Mouse (Mus musculus) cortical plate, adult 2 months (tissue): ENCODE measurements around the gene Trim38. TPM values are rescaled to one million over a fixed set of nuclear protein-coding genes. Genes with fewer than 3 reads are reported as not detected.

Experiments used
- H3K27ac ChIP-seq: fragments of 200-500 bp; 2 replicates; pipeline ENCODE4 v1.5.1; 2012; ENCODE audit warnings: low read length, control low read depth, inconsistent platforms; ENCODE audit not compliant: insufficient read depth
- H3K4me1 ChIP-seq: fragments of 200-500 bp; 2 replicates; pipeline ENCODE4 v1.6.1; 2011; ENCODE audit warnings: low read length; ENCODE audit not compliant: control insufficient read depth, insufficient read depth
- H3K4me3 ChIP-seq: fragments of 200-500 bp; 2 replicates; pipeline ENCODE4 v1.5.1; 2011; ENCODE audit warnings: mild to moderate bottlenecking, low read length, control low read depth; ENCODE audit not compliant: insufficient read depth
- CTCF ChIP-seq: fragments of 200-500 bp; IDR thresholded peaks from 2 replicates; pipeline ENCODE4 v1.5.1; 2011; ENCODE audit warnings: mild to moderate bottlenecking, control low read depth, low read length; ENCODE audit not compliant: insufficient read depth; ENCODE audit errors: extremely low read depth
- POLR2A ChIP-seq: fragments of 200-500 bp; IDR thresholded peaks from 2 replicates; pipeline ENCODE4 v1.6.1; 2011; ENCODE audit warnings: mild to moderate bottlenecking, low read length, control low read depth; ENCODE audit not compliant: insufficient read depth; ENCODE audit errors: extremely low read depth
- polyA plus RNA-seq: library from polyadenylated mRNA; depleted of rRNA; stranded (reverse); fragments of >200 nt; gene quantifications from 2 replicates; pipeline ENCODE4 v1.2.3, GENCODE M21; 2012

Trim38 gene
- polyA plus RNA-seq, 1 experiment: 0.21 TPM

DNA sequence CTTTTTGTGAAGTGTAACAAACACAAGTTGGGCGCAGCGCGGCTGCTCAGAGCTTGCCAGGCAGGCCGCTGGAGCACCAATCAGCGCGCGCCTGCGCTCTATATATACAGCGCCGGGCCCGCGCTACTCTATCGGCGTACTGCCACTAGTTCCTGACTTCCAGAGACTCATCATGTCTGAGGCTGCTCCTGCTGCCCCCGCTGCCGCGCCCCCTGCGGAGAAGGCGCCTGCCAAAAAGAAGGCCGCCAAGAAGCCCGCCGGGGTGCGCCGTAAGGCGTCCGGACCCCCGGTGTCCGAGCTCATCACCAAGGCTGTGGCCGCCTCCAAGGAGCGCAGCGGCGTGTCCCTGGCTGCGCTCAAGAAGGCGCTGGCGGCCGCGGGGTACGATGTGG lies 31.0 kb upstream of the Trim38 start, which contains the start of gene Hist1h1c:
Gene Hist1h1c, plus strand, starts transcription at position 132 of the 392 bp plus-strand sequence.
- Histone ChIP-seq H3K4me1 (no peaks in the 10 kb centered on the region), H3K27ac (peak within 1 kb of the TSS; percentile 73), H3K4me3 (peak within 1 kb of the TSS; percentile 67)
- no peak for TF ChIP-seq CTCF
- TF ChIP-seq POLR2A: peak; percentile 97

GRCm38 (mm10) chr13:23739069-23739921 lies 30.4 kb upstream of the Trim38 start:
- peak overlapping the region; percentile 67 for H3K4me3 ChIP-seq
- peak; percentile 57; the same call in 1 of the 2 replicates for TF ChIP-seq POLR2A
- TF ChIP-seq CTCF: no peak
- no peaks in the 10 kb centered on the region for H3K4me1 ChIP-seq
- H3K27ac ChIP-seq: peak overlapping the region; percentile 89

DNA sequence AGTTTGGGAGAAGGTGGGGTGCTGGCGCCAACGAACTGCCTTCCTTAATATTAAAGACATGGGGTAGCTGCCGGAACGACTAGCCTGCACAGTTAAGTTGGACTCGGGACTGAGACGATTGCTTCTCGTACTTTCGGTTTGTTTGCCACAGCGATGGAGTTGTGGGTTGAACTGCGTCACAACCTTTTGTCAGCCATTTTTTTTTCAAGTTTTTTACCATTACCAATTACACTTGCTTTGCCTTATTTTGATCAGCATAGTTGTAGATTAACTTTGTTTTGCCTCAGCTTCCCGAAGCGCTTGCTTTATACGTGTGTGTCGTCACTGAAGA lies 29.8 kb upstream of the Trim38 start:
- Histone ChIP-seq H3K4me3 (peak overlapping the region; percentile 67), H3K27ac (peak overlapping the region; percentile 89), H3K4me1 (no peaks in the 10 kb centered on the region)
- no peak for TF ChIP-seq CTCF
- TF ChIP-seq POLR2A: no peak

DNA sequence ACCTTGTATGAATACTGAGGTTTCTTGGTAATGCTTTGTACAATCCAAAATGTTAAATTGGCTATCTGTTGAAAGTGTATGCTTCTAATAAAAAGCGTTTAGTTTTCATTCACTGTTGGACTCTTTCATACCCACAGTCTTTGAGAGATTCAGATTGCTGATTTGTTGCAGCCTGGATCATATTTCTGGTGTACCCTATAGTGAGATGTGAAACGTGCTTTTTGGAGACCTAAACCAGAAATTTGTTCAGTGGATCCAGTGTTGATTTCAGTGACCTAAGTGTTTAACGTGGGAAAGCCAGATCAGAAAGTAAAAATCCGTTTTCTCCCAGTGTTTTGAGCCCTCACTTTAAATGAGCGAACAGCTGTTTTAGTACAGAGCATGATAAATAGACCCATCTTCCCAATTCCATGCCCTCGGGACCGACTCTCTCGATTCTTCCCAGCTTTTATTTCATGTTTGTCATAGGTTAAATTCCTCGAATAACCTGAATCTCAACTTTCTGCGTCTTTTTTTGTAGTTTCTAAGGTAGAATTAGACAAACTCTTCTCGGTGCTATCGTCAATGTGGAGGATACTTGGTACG lies 29.4 kb upstream of the Trim38 start:
- TF ChIP-seq POLR2A (no peak), CTCF (no peak)
- peak overlapping the region; percentile 67 for H3K4me3 ChIP-seq
- H3K27ac ChIP-seq: peak overlapping the region; percentile 89; the same call in 1 of the 2 replicates
- H3K4me1 ChIP-seq: no peaks in the 10 kb centered on the region

DNA sequence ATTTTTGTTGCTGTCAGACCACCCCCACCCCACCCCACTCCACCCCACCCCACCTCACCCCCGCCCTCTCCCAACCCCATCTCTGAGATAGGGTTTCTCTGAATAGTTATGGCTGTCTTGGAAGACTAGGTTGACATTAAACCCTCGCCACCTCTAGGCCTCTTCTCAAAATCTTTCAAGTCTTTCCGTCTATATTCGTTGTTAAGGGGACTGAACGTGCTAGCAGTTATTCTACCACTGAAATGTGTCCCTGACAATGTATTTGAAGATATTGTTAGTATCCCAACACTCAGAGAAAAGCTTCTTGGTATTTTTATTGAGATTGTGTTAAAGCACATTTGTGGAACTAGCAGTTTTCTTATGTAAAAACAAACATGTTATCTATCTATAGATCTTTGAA lies 28.8 kb upstream of the Trim38 start:
- TF ChIP-seq POLR2A (no peak), CTCF (no peak)
- Histone ChIP-seq H3K4me3 (peak overlapping the region; percentile 67; the same call in 1 of the 2 replicates), H3K4me1 (no peaks in the 10 kb centered on the region), H3K27ac (no peak overlapping the region)

DNA sequence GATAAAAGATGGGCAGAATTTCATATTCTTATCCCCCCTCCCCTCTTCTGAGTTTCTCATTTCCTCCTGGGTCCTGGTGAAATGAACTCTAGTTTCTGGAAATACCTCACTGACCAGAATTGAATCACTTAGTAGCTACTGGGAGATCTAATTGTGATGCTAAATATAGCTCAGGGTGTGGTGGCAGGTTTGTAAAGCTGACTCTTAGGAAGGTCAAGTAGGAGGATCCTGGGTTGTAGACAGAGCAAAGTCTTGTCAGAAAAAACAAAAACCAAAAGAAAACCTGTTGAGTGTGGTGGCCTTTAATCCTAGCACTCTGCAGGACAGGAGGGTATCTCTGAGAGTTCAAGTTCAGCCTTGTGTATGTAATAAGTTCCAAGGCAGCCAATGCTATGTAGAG lies 27.7 kb upstream of the Trim38 start:
- no peaks in the 10 kb centered on the region for H3K4me1 ChIP-seq

DNA sequence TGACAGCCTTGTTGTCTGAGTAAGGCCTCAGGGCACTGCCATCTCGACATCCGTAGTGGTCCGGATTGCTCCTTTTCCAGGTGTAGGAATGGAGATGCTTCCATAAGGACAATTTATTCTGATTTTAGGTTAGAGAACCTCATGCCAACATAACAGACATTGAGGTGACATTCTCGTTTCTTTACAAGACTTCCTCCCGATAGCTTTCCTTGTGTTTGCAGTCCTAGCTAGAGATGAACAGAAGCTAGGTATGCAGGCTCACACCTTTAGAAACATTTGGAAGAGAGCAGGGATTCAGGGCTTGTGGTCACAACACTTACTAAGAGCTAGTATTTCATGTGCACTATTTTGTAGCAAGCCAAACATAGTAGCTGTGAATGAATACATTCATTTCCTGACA lies 26.5 kb upstream of the Trim38 start:
- no peaks in the 10 kb centered on the region for H3K4me1 ChIP-seq
- TF ChIP-seq CTCF (no peak), POLR2A (no peak)
- H3K27ac ChIP-seq: no peak overlapping the region
- H3K4me3 ChIP-seq: no peak overlapping the region

More for the DNA sequence above, 27.7 kb upstream of the Trim38 start:
- Histone ChIP-seq H3K27ac (no peak overlapping the region), H3K4me3 (no peak overlapping the region)
- TF ChIP-seq CTCF (no peak), POLR2A (no peak)

GRCm38 (mm10) chr13:23743963-23744362 lies 25.8 kb upstream of the Trim38 start:
- TF ChIP-seq POLR2A (no peak), CTCF (no peak)
- H3K4me3 ChIP-seq: no peak overlapping the region
- no peaks in the 10 kb centered on the region for H3K4me1 ChIP-seq
- no peak overlapping the region for H3K27ac ChIP-seq

GRCm38 (mm10) chr13:23744421-23745380 lies 25.0 kb upstream of the Trim38 start:
- Histone ChIP-seq H3K4me3 (no peak overlapping the region), H3K4me1 (no peaks in the 10 kb centered on the region), H3K27ac (no peak overlapping the region)
- TF ChIP-seq CTCF: no peak
- no peak for TF ChIP-seq POLR2A
